Mouse (Mus musculus) liver, postnatal 0 days (tissue): ENCODE measurements around the gene Fermt2. TPM values are rescaled to one million over a fixed set of nuclear protein-coding genes. Genes with fewer than 3 reads are reported as not detected.

Experiments used
- ATAC-seq: fragments of 200-750 bp; cut with Nextera tagmentation; 2 replicates; pipeline ENCODE4 v1.8.0; 2017; ENCODE audit warnings: mild to moderate bottlenecking, moderate library complexity
- DNase-seq: peaks from one replicate; pipeline ENCODE4 v3.0.0-alpha.2; 2016
- H3K27ac ChIP-seq: fragments of 300-500 bp; sonication (generic); 2 replicates; pipeline ENCODE4 v1.5.1; 2014; ENCODE audit warnings: antibody characterized with exemption, moderate library complexity, mild to moderate bottlenecking, low read depth
- H3K27me3 ChIP-seq: fragments of 300-500 bp; sonication (generic); 2 replicates; pipeline ENCODE4 v1.6.1; 2014; ENCODE audit warnings: low read length, control low read depth, mixed read lengths; ENCODE audit not compliant: insufficient read depth
- H3K36me3 ChIP-seq: fragments of 300-500 bp; sonication (generic); replicated peaks from 2 replicates; pipeline ENCODE4 v1.6.1; 2014; ENCODE audit warnings: mild to moderate bottlenecking, control low read depth, low read length, moderate library complexity, mixed read lengths; ENCODE audit not compliant: insufficient read depth
- H3K4me1 ChIP-seq: fragments of 300-500 bp; sonication (generic); 2 replicates; pipeline ENCODE4 v1.6.1; 2014; ENCODE audit warnings: antibody characterized with exemption, mild to moderate bottlenecking, control low read depth; ENCODE audit not compliant: insufficient read depth
- H3K4me2 ChIP-seq: fragments of 300-500 bp; sonication (generic); 2 replicates; pipeline ENCODE4 v1.6.1; 2014; ENCODE audit warnings: low read depth, mild to moderate bottlenecking, low read length, moderate library complexity, mixed read lengths
- H3K4me3 ChIP-seq: fragments of 300-500 bp; sonication (generic); 2 replicates; pipeline ENCODE4 v1.5.1; 2014; ENCODE audit warnings: low read depth, low read length
- H3K9ac ChIP-seq: fragments of 300-500 bp; sonication (generic); replicated peaks from 2 replicates; pipeline ENCODE4 v1.6.1; 2014; ENCODE audit warnings: mild to moderate bottlenecking, moderate library complexity
- H3K9me3 ChIP-seq: fragments of 300-500 bp; sonication (generic); 2 replicates; pipeline ENCODE4 v1.6.1; 2016; ENCODE audit warnings: mild to moderate bottlenecking, control low read depth, low read length, mixed read lengths
- CTCF ChIP-seq: sonication (generic); IDR thresholded peaks from 2 replicates; pipeline ENCODE4 v1.5.1; 2016; ENCODE audit warnings: antibody characterized with exemption, low read depth
- EP300 ChIP-seq: IDR thresholded peaks from 2 replicates; pipeline ENCODE4 v1.6.1; 2016; ENCODE audit warnings: antibody characterized with exemption, low read depth, mild to moderate bottlenecking
- WGBS: fragments of 180-500 bp; shearing (Covaris S2); extraction: QIAGEN DNeasy Blood & Tissue Kit; methylation state at CpG from one replicate; pipeline ENCODE4 v1.1.7; 2014; ENCODE audit not compliant: insufficient replicate concordance; 5-methylcytosine and 5-hydroxymethylcytosine counted together
- polyA plus RNA-seq: library from polyadenylated mRNA; unstranded; fragments of >200 nt; fragmentation: Nextera tagmentation; extraction: Ambion mirVana; gene quantifications from 2 replicates; pipeline ENCODE4 v1.2.1, GENCODE M21; 2015

The Fermt2 gene
- polyA plus RNA-seq, 1 experiment from 2014 or later = 76.8 TPM

DNA sequence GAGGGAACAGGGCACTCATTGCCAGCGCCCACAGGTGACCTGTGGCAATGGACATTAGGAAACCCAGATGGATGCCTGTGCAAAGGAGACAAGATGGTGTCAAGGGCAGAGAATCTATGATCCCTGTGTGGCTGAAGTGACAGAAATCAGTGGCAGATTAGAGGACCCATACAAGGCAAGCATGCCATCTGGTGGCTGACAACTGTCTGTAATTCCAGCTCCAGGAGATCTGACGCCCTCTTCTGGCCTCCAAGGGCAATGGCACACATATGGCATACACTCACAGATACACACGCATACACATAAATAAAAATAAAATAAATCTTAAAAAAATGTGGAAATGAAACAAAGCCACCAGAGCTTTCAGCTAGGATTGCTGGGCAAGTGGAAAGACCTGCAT is 18.2 kb upstream of the Fermt2 start:
- WGBS = 67% methylated on average over 3 of the region's 3 CpGs
- TF ChIP-seq CTCF (peak; percentile 48), EP300 (no peak)
- H3K9me3 ChIP-seq = no peaks in the 10 kb centered on the region
- no peak overlapping the region for H3K9ac ChIP-seq
- no peak for DNase-seq
- no peak overlapping the region for H3K27ac ChIP-seq
- no peaks in the 10 kb centered on the region for H3K27me3 ChIP-seq
- no peak overlapping the region for H3K4me2 ChIP-seq
- peaks cover 3% of the 10 kb centered on the region for H3K4me1 ChIP-seq
- H3K36me3 ChIP-seq = no peaks in the 10 kb centered on the region
- no peak overlapping the region for H3K4me3 ChIP-seq
- no peak for ATAC-seq

DNA sequence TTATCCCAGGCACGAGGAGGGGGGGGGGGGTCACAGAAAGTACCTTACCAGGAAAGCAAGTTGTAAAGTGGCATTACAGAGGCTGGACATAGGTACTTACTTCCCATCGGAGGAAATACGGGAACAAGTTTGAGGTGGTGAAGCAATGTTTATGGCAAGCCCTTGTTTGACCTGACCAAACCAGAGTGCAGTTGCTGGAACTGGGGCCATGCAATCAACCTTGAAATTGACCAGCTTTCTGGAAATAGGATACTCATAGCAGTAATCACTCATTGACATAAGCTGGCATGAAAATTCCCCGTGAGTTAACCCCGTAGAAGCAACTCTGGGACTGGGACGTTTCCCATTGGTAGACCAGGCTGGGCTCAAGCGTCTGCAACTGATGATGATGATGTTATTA is 15.0 kb upstream of the Fermt2 start:
- no peak for DNase-seq

GRCm38 (mm10) chr14:45544026-45544425 is 14.1 kb upstream of the Fermt2 start:
- 69% methylated on average over 5 of the region's 6 CpGs for WGBS
- ATAC-seq = no peak
- H3K27me3 ChIP-seq = no peaks in the 10 kb centered on the region
- H3K4me3 ChIP-seq = no peak overlapping the region
- no peak overlapping the region for H3K9ac ChIP-seq
- no peak for TF ChIP-seq CTCF
- TF ChIP-seq EP300 = no peak
- no peaks in the 10 kb centered on the region for H3K36me3 ChIP-seq
- no peak for DNase-seq
- no peak overlapping the region for H3K4me2 ChIP-seq
- peaks cover 7% of the 10 kb centered on the region for H3K4me1 ChIP-seq
- no peaks in the 10 kb centered on the region for H3K9me3 ChIP-seq
- H3K27ac ChIP-seq = no peak overlapping the region

More for the DNA sequence above, 15.0 kb upstream of the Fermt2 start:
- 0 out of 2 replicates have a peak, but pooled peaks have one; percentile 17 for TF ChIP-seq EP300
- TF ChIP-seq CTCF = no peak
- Histone ChIP-seq H3K4me1 (peaks cover 5% of the 10 kb centered on the region), H3K4me2 (no peak overlapping the region), H3K27ac (no peak overlapping the region), H3K4me3 (no peak overlapping the region), H3K27me3 (no peaks in the 10 kb centered on the region), H3K9ac (no peak overlapping the region), H3K9me3 (no peaks in the 10 kb centered on the region), H3K36me3 (no peaks in the 10 kb centered on the region)
- WGBS = 58% methylated on average over 7 of the region's 7 CpGs
- peak; percentile 70 for ATAC-seq

DNA sequence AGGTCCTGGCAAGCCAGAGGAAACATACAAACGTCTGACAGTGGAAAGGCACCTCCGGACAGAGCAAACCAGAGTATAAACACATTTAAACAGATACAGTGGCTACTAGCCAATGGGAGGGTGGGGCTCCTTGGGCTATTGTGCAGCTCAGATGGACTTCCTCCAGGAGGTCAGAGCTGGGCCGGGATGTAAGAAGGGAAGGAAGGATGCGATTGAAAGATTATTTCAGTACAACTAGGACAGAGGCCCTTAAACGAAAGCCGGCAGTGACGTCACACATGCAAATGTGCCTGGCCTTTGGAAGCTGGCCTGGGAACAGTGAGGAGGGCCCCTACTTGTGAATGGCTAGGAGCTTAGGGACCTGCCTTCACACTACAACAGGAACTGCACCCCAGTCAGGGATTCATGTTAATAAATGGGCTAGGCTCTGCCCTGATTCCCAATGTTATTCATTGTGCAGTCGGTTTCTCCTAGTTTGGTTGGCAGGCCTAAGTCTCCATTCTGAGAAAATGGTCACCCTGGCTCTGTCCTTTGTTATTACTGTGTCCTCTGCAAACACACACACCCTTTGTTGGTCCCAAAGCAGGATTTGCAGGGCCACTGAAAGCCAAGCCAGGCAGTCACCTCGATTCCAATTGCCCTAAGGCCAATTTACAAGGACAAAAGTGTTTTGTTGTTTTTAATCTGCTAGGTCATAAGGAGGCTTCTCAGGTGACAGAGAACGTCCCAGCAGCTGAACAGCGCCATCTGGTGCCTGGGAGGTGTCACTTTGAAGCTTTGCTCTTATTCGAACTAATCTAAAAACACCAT is 9.9 kb upstream of the Fermt2 start:
- peak; percentile 70 for ATAC-seq
- 36% methylated on average over 12 of the region's 12 CpGs for WGBS
- no peak overlapping the region for H3K9ac ChIP-seq
- no peak overlapping the region for H3K4me3 ChIP-seq
- no peaks in the 10 kb centered on the region for H3K27me3 ChIP-seq
- peak; percentile 43 for TF ChIP-seq EP300
- peak; percentile 83 for TF ChIP-seq CTCF
- H3K27ac ChIP-seq = peak overlapping the region; percentile 64
- DNase-seq = peak; percentile 73
- H3K4me2 ChIP-seq = no peak overlapping the region
- peaks cover 4% of the 10 kb centered on the region for H3K4me1 ChIP-seq
- H3K9me3 ChIP-seq = no peaks in the 10 kb centered on the region
- no peaks in the 10 kb centered on the region for H3K36me3 ChIP-seq

- peak overlapping the region; percentile 67 for H3K4me2 ChIP-seq
- DNase-seq (no peak), ATAC-seq (peak; percentile 50)
- H3K4me1 ChIP-seq = 0 out of 2 replicates have a peak, but pooled peaks cover 3% of the 10 kb centered on the region
- H3K9ac ChIP-seq = peak overlapping the region; percentile 75
- H3K27me3 ChIP-seq = peaks cover 19% of the 10 kb centered on the region
- H3K9me3 ChIP-seq = no peaks in the 10 kb centered on the region
- H3K4me3 ChIP-seq = peak overlapping the region; percentile 62
- H3K36me3 ChIP-seq = no peaks in the 10 kb centered on the region; the same call in 1 of the 2 replicates
- H3K27ac ChIP-seq = peak overlapping the region; percentile 96
- WGBS = 3% methylated on average over 37 of the region's 37 CpGs
- TF ChIP-seq CTCF (0 out of 2 replicates have a peak, but pooled peaks have one; percentile 7), EP300 (no peak)
Measured at GRCm38 (mm10) chr14:45530364-45531345, 737 bp upstream of the Fermt2 start.

DNA sequence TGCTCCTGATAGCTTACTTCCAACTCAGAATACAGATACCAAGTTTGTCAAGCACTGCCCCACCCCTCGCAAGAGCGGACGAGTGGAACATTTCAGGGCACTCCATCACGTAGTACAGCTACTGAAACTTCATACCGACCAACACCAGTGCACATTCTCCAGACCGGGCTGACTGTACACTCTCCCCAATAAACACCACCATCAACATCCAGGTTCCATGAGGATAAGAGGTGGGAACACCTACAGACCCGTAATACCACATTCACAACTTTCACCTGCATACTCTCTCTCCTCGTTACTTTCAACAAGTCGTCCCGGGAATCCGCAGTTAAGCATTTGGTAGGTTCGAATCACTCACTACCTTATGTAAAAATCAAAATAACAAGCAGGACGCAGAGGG is 1.1 kb downstream of the Fermt2 start:
- WGBS = 7% methylated on average over 13 of the region's 13 CpGs
- no peak for TF ChIP-seq CTCF
- TF ChIP-seq EP300 = no peak
- Histone ChIP-seq H3K27ac (peak overlapping the region; percentile 96), H3K4me1 (peaks cover 9% of the 10 kb centered on the region), H3K27me3 (peaks cover 19% of the 10 kb centered on the region), H3K4me3 (peak overlapping the region; percentile 62), H3K4me2 (peak overlapping the region; percentile 67), H3K9ac (peak overlapping the region; percentile 75), H3K9me3 (no peaks in the 10 kb centered on the region), H3K36me3 (no peaks in the 10 kb centered on the region; the same call in 1 of the 2 replicates)
- ATAC-seq = no peak
- peak; percentile 18 for DNase-seq
